Mouse (Mus musculus) testis, adult 2 months (tissue): ENCODE data around the gene Fam43b.

Experiments
- CTCF ChIP-seq: fragments of 200-500 bp; IDR thresholded peaks from 2 replicates; pipeline ENCODE4 v1.5.1; 2012; ENCODE audit warnings: low read depth, mild to moderate bottlenecking, inconsistent platforms, low read length, moderate library complexity; ENCODE audit not compliant: control insufficient read depth, insufficient read depth, insufficient replicate concordance
- POLR2A ChIP-seq: fragments of 200-500 bp; IDR thresholded peaks from 2 replicates; pipeline ENCODE4 v1.6.1; 2012; ENCODE audit warnings: low read depth, mild to moderate bottlenecking, inconsistent platforms, low read length, moderate library complexity; ENCODE audit not compliant: control insufficient read depth

- TF ChIP-seq CTCF (no peak), POLR2A (no peak)
Observed at GRCm38 (mm10) chr4:138417882-138418281, 21.6 kb upstream of the Fam43b start.
